Mouse (Mus musculus) v-Abl transformed pro-B cells (cell line): Measurements from ENCODE around the gene Lrrn2.
"Not testable (repeated sequence)": the region's sequence is repeated elsewhere in the genome, so short reads cannot be mapped to it uniquely, and the experiment has no call there.

Experiments used
- in situ Hi-C, 2 experiments: fragments of 400-800 bp; cut with MboI; formaldehyde crosslinking; loops; one replicate each; pipeline ENCODE4 v1.15.1; 2025; ENCODE audit not compliant: unreplicated experiment in 2 of 2

Lrrn2 gene

GRCm38 (mm10) chr1:132928032-132928906, 48.2 kb downstream of the Lrrn2 start:
- in situ Hi-C loops: no loop called here

- in situ Hi-C loops: no loop called here
Observed at GRCm38 (mm10) chr1:132928907-132929250, 48.8 kb downstream of the Lrrn2 start.

GRCm38 (mm10) chr1:132930291-132930690, 50.2 kb downstream of the Lrrn2 start:
- in situ Hi-C loops: no loop called here

GRCm38 (mm10) chr1:132932421-132932820, 52.3 kb downstream of the Lrrn2 start:
- in situ Hi-C loops: no loop called here

GRCm38 (mm10) chr1:132934856-132935255, 54.8 kb downstream of the Lrrn2 start:
- in situ Hi-C loops: no loop called here

GRCm38 (mm10) chr1:132937296-132938030, 57.4 kb downstream of the Lrrn2 start:
- in situ Hi-C loops: no loop called here

- in situ Hi-C loops: no loop called here
Observed at GRCm38 (mm10) chr1:132938975-132939374, 58.9 kb downstream of the Lrrn2 start.

GRCm38 (mm10) chr1:132945826-132946225, 65.8 kb downstream of the Lrrn2 start:
- in situ Hi-C loops: no loop called here

GRCm38 (mm10) chr1:132947811-132948210, 67.7 kb downstream of the Lrrn2 start:
- in situ Hi-C loops: no loop called here

GRCm38 (mm10) chr1:132956809-132957208, 76.7 kb downstream of the Lrrn2 start:
- in situ Hi-C loops: loop anchor here in 1 of 2 experiments (25.0 kb wide), 1 partner anchor 420 kb away; the partner anchor contains the start of gene Cntn2

GRCm38 (mm10) chr1:132961751-132962150, 81.7 kb downstream of the Lrrn2 start:
- in situ Hi-C loops: loop anchor here in 1 of 2 experiments (25.0 kb wide), 1 partner anchor 424 kb away; the partner anchor contains the start of gene Cntn2

GRCm38 (mm10) chr1:132964106-132964505, 84.0 kb downstream of the Lrrn2 start:
- in situ Hi-C loops: loop anchor here in 1 of 2 experiments (25.0 kb wide), 1 partner anchor 427 kb away; the partner anchor contains the start of gene Cntn2

- in situ Hi-C loops: loop anchor here (5.0 to 25.0 kb wide), 3 partner anchors 202 to 427 kb away; partner anchors contain the start of gene Cntn2 (in 1 of the 2)
Observed at GRCm38 (mm10) chr1:132964691-132965090, 84.6 kb downstream of the Lrrn2 start.

GRCm38 (mm10) chr1:132968659-132969058, 88.6 kb downstream of the Lrrn2 start:
- in situ Hi-C loops: loop anchor here (5.0 to 25.0 kb wide), 3 partner anchors 206 to 431 kb away; partner anchors contain the start of gene Cntn2 (in 1 of the 2)

- in situ Hi-C loops: no loop called here
Observed at GRCm38 (mm10) chr1:132977402-132977801, 97.3 kb downstream of the Lrrn2 start.

- in situ Hi-C loops: no loop called here
Observed at GRCm38 (mm10) chr1:132981232-132981631, 101.2 kb downstream of the Lrrn2 start.

GRCm38 (mm10) chr1:132982728-132983127, 102.7 kb downstream of the Lrrn2 start:
- in situ Hi-C loops: no loop called here

- in situ Hi-C loops: not testable (repeated sequence)
Observed at GRCm38 (mm10) chr1:132988556-132989459, 108.7 kb downstream of the Lrrn2 start.
